Mouse (Mus musculus): ENCODE measurements around the gene Gm28038. TPM values are rescaled to one million over a fixed set of nuclear protein-coding genes. Genes with fewer than 3 reads are reported as not detected.
A peak's percentile ranks its signal among the peaks of the same experiment; 100 is the strongest.

The Gm28038 gene
- polyA plus RNA-seq, 1 experiment from 2014 or later, result not detected

DNA sequence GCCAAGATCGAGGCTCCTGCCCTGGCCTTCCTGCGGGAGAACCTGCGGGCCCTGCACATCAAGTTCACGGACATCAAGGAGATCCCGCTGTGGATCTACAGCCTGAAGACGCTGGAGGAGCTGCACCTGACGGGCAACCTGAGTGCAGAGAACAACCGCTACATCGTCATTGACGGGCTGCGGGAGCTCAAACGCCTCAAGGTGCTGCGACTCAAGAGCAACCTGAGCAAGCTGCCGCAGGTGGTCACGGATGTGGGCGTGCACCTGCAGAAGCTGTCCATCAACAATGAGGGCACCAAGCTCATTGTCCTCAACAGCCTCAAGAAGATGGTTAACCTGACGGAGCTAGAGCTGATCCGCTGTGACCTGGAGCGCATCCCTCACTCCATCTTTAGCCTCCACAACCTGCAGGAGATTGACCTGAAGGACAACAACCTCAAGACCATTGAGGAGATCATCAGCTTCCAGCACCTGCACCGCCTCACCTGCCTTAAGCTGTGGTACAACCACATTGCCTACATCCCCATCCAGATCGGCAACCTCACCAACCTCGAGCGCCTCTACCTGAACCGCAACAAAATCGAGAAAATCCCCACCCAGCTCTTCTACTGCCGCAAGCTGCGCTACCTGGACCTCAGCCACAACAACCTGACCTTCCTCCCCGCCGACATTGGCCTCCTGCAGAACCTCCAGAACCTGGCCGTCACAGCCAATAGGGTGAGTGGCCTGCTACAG lies 24.1 kb upstream of the Gm28038 start:
- DNase-seq (ENCODE audit: low spot score), result no peak

DNA sequence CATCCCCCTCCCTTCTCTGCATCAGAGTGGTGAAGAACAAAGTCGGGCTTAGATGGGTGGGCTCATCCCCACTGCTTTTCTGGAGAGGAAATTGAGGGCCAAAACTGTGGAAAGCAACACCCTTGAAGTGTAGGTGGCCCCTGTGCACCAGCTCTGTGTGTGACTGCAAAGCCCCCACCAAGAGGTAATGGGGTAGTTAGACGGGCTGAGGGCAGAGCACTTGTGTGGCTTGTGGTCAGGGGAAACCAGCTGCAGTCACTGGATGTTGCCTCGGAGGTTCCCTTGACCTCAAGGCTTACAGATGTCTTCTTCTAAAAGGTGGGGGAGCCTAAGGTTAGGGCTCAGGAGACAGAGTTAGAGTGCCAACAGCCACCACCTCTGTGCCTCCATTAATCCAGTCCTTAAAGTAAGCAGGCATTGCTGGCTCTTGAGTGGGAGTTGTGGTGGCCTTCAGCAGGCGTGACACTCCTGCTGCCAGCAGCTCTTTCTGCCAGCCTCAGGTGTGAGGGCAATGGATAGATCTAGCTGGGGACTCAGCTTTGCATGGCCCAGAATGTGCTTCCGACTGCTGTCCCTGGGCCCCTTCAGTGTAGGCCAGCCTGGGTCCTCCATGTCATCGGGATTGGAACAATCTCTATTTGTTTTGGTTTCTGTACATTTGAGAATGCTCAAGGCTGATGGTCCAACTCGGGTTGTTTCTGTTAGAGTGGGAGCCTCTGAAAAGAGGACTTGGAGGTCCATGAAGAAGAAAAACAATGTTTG lies 23.0 kb upstream of the Gm28038 start:
- peak; percentile 53 for DNase-seq (ENCODE audit: low spot score)

DNA sequence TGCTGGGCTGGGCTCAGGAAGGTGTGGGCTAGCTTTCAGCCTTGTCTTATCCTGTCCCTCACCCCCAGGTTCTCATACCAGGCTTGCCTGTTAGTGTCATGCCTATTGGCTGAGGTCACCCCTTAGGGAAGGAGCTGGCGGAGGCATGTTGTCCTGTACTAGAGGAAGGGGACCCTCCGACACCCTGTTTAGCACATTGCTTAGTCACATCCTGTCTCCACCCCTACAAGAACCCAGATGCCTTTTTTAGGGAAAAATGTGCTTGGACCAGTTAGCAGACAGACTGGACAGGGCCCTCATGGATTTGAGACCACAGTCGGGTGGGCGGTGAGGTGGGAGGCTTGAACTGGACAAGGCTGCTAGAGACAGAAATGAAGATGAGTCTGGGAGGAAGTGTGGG lies 22.2 kb upstream of the Gm28038 start:
- DNase-seq (ENCODE audit: low spot score), result peak; percentile 17

DNA sequence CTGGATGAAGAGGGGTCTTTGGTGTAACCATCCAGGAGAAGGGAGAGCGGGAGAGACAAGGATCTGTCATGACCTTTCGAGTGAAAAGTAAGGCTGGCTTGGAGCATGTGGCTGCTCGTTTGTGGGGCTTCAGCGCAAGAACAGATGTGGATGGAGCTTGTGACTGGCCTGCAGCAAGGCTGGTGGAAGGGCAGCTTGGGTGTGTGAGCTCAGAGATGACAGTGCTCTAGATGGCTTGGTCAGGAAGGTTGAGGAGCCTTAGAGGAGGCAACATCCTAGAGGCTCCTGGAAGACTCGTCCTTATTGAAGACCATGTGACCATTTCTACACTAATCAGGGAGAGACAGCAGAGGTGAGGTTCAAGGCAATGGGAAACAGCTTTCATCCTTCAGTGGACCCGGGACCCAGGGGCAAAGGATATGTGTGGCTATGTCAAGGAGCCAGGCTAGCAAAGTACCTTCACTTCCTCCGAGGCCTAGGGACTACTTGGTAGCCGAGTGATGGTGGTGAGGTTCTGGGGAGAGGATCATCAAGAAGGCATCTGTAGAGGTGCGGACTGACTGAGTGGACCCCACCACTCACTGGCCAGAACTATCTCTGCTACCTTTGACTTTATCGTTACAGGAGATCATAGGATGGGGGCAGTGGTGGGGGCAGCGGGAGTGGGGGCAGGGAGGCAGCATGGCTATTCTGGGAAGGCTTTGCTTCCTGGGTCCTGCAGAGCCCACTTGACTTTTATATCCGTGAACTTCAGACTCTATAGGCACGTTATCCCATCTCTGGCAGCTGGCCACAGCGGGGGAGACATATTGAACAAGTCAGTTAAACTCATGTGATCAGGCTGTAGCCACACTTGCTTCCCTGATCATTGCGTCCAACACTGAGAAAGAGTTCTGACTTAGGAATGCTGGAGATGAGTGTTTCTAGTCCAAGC lies 21.4 kb upstream of the Gm28038 start:
- DNase-seq (ENCODE audit: low spot score), result no peak

DNA sequence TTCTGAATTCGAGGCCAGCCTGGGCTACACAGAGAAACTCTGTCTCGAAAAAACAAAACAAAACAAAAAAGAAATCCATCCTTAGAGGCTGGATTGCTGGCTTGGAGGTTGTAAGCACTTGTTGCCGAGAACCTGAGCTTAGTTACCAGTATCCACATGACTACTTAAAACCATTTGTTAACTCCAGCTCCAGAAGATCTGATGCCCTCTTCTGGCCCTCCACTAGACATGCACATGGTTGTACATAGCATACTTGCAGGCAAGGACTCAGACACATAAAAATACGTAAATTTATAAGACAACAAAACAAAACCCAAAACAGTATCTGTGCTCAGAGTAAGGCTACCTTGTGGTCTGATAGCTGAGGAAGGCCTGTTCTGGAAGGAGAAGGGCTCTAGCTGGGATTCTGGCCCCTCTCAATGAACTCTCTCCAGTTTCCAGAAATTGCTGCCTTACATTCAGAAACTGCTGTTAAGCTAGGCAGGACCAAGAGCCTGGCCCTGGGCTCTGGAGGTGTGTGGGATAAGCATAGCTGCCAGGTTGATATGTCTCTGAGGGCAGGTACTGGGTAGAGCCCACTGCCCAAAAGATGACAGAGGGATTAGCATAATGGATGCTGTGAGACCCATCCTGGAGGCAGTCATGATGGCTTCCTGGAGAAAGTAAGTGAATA lies 19.6 kb upstream of the Gm28038 start:
- DNase-seq (ENCODE audit: low spot score), result no peak

DNA sequence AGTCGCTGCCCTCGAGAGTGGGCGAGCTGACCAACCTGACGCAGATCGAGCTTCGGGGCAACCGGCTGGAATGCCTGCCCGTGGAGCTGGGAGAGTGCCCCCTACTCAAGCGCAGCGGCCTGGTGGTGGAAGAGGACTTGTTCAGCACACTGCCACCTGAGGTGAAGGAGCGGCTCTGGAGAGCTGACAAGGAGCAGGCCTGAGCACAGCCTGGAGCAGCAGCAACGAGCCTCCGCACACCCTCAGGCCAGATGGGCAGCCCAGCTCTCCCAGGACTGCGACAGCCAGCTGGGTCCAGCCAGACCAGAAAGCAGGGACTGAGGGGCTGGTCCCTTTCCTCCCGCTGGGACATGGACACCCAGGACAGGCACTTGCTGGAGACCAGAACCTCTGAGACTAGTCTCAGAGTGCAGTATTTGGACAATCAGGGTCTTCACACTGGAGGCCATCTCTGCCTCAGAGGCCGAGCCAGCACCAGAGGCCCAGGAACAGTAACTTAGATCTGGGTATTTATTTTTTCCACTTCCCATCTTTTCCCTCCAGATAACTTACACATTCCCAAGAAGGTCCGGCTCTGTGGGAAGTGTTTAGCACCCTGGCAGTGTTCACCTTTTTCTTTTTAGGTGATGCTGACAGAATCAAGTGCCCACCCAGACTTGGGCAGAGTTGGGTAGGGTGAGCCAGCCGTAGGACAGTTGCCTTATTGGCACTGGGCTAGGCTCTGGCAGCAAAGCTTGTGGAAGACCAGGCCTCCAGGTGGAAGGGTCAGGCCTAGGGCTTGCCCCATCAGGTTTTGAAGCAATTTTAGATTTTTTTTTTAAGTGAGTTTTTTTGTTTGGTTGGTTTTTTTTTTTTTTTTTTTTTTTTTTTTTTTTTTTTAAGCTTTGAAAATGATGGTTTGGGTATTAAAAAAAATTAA lies 18.7 kb upstream of the Gm28038 start:
- no peak for DNase-seq (ENCODE audit: low spot score)

DNA sequence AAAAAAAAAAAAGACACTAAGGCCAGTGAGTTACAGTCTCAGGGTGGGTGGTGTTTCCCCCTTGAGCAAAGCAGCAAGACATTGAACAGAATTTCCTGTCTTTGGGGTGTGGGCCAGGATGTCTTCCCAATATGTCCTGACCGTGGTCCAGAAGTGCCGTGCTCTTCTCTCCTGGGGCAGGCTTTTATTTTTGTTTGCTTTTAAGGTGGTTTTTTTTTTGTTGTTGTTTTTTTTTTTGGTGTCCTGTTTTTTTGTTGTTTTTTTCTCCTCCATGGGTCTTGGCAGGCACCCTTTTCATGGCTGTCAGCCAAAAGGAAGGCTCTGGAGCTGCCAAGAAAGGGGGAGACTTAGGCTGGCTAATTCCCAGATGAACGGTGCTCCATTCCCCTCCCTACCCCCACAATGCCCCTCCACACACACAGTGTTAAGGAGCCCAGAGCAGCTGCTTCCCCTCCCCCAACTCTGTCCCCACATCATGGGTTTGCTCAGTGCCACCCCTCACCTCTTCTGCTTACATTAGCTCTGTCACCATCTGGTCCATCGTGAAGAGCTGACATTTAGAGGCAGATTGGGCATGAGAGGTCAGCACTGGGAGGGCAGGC lies 17.9 kb upstream of the Gm28038 start:
- no peak for DNase-seq (ENCODE audit: low spot score)

DNA sequence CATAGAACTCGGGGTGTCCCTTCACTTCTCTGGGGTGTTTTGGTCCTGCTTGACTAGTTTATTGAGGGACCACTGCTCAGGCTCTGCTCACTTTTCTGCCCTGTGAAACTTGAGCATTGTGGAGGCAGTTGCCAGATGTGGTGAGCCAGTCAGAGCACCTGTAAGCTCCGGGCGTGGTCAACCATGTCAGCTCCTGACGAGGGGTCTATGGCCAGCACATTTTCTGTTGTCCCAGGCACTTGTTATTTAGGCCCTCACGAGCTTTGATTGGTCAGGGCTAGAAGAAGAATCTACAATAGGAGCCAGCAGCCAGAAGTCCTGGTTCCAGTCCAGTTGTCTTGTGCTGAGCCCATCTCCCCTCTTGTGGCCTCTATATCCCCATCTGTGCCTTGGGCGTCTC lies 17.0 kb upstream of the Gm28038 start:
- no peak for DNase-seq (ENCODE audit: low spot score)

DNA sequence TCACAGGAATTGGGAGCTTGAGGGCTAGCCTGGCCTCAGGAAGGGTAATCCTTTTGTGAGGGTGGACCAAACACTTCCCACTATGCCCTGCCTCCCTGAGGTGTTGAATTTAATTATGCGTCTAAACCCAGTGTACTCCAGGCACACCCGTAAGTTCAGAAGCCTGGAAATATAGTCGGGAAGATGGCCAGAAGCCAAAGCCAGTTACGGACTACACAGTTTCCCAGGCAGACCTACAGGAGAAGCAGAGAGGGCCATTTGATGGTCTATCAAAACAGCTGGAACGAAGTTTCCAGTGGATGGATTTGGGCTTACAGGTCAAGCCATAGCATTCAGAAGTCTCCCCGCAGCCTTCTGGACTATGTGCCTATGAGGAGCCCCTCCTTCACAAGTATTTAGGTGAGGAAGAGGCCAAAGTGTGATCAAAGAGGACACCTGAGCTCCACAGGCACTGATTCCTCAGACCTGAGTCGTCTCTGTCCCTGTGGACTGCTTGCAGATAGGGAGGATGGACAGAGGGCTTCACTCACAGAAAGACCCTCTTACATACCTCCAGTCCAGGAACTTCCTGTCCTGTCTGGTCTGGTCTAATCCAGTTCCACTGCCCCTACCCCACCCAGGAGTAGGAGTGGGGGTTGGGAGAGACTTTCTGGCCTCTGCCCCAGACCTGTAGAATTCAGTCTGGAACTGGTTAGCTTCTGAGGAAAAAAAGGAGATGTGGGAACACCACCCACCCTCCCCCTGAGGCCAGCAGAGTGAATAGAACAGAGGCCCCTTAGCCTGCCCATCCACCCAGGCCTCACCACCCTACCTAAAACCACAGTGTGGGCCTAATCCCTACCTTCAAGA lies 15.9 kb upstream of the Gm28038 start:
- no peak for DNase-seq (ENCODE audit: low spot score)

DNA sequence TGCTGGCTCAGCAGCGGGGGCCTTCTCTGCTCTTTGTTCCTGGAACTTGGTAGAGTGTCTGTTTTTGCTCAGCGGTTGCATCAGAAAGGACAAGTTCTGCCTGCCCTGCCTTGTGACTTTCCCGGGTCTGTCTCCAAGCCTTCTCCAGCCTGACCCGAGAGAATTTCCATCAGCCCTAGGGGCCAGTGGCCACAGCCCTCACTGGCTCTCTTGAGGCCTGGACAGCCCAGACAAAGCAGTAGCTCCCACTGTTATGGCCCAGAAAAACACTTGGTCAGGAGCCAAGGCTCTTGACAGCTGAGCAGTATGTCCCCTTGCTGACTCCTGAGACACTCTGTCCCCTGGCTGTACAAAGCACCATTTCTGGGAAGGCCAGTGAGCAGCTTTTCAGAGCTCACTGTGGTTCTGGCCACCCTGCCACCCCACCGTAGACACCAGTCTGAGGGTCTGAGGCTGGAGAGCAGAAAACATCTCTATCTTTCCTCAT lies 15.0 kb upstream of the Gm28038 start, which contains the start of gene Phyhd1:
Gene Phyhd1, plus strand, starts transcription at position 437 of the 487 bp plus-strand sequence.
- DNase-seq (ENCODE audit: low spot score), result no peak

DNA sequence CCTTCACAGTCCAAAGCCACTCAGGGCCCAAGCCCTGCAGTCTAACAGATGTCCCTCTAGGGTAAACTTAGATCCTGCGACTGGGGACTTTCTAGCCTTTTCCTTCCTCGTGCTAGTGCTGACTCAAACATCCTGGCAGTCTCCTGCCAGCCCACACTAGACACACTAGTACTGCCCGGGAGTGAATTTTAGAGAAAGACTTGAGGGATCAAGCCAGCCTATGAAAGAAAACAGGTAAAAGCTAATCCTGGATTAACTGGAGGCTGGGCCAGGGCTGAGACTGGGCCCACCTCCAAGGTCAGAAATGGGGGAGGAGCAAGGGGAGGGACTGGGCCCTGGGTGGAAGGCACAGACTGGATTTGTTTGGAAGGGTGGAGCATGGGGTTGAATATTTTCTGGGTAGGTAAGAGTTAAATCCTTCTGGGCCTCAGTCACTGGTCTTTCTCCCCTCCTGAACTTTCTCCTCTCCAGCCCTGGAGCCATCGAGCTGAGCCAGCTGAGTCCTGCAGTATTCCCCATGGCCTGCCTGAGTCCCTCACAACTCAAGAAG lies 14.4 kb upstream of the Gm28038 start:
- no peak for DNase-seq (ENCODE audit: low spot score)

DNA sequence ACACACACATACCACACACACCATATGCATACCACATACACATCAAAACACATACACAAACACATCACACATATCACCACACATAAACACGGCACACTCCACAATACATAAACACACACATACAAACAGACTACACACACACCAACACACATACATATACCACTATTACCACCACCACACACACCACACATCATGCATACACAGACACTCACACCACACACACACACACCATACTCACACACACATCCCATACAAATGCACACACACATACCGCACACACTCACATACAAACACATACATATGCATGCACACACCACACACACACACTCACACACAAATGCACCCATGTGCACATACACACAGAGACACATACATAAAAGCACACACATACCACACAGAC lies 13.4 kb upstream of the Gm28038 start:
- DNase-seq (ENCODE audit: low spot score), result no peak

DNA sequence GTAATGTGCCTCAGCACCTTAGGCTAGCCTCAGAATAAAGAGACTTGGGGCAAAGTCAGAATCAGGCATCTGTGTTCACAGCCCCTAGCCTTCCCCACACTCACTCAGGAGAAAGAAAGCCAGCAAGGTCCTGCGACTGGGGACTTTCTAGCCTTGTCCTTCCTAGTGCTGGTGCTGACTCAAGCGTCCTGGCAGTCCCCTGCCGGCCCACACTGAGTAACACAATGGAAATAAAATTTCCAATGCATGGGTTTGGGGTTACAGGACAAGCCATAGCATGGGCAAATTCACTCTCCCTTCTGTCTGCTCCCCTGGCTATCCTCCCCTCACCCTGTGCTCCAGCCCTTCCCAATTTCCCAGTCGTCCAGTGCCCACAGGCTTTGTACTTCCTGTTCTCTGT lies 12.5 kb upstream of the Gm28038 start:
- no peak for DNase-seq (ENCODE audit: low spot score)

DNA sequence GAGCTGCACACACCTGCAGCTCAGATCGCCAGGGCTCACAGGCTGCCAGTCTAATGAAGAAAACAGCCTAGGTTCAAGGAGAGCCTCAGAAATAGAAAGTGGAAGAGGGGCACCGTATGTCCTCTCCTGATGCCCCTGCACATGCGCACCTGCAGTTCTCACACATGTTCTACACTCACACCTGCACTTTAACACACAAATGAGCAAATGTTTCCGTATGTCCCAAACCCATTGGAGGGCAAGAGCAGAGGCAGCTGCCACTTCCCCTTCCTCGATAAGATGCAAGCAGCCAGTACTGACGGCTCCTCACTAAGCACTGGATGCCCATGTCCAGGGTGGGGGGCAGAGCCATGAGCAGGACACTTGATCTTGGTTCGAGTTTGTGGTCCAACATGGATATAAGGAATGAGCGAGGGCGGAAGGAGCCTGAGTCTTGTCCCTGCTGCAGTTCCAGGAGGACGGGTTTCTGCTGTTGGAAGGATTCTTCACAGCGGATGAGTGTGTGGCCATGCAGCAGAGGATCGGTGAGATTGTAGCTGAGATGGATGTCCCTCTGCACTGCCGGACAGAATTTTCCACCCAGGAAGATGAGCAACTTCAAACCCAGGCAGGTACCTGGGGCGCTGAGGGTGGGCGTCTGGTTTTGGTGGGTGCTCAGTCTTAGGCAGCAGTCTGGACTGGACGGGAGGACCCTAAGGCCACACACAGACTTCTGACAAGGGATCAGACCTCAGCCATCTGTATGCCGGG lies 11.4 kb upstream of the Gm28038 start:
- peak; percentile 18 for DNase-seq (ENCODE audit: low spot score)

DNA sequence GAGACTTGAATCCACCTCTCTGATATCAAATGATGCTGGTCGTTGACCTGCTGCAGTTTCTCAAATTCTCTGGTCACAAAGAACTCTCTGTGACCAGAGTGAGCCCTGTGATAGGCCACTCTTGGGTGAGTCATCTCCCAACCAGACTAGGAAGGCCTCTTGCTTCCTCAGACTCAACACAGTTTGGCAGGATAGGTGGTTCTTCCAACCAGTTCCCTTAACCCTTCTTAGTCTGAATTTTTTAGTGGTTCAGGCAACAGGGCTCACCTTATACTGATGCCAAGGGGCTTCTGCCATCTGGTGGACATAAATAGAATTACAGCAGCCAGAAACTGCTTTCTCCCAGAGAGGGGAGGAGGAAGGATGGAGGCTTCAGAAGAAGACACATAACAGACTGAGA lies 10.7 kb upstream of the Gm28038 start:
- DNase-seq (ENCODE audit: low spot score), result peak; percentile 73

DNA sequence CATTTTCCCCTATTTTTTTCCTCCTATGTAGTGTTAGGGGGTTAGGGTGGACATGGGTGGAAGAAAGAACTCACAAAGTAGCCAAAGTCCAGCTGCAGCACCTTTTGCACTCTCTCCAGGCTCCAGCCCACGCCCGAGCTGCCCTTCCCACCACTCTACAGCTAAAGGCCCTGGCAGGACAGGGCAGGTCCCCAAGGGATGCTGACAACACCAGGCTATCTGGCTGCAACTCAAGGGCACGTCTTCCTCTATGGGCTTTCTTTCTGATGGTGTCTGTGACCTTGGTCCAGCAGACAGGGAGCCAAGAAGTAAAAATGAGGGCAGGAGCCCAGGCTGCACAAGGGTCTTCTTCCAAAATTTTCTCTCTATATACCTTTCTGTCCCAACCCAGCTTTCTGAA lies 808 bp downstream of the Gm28038 start:
- DNase-seq (ENCODE audit: low spot score), result no peak

DNA sequence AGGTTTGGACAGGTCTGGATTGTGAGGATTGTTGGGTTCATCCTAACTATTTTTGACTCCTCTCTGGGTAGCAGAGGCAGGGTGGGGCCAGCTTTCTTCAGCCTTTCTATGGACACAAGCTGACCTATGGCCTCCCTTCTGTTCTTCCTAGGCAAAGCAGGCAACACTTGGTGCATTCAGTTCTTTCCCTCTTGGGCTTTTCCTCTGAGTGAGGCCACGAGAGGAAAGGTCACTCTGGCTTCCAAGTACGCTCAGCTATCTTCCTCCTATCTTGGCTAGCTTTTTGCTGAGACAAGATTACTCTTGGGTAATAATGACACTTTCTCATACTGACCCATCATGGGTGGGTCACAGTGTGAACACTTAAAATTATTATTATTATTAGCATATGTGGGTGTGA lies 2.4 kb downstream of the Gm28038 start:
- no peak for DNase-seq (ENCODE audit: low spot score)

DNA sequence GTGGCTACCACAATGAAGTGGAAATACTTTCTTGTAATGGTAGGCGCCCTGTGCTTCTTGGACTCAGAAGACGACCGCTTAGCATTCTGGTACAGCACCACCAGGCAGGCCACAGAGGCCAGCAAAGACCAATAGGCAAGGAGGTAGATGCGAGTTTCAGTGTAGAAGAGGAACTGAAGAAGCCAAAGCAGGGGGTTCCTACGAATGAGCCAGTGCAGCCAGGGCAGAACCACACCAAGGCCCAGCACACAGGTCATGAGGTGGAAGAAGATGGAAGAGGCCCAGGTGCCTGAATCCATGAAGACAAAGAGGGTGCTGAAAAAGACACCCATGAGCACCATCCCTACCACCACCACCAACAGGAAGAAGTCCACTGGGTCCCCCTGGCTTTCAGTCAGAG lies 4.2 kb downstream of the Gm28038 start:
- DNase-seq (ENCODE audit: low spot score), result no peak
